Mouse (Mus musculus) midbrain, embryonic 13.5 days (tissue): ENCODE data around the gene Cyp2w1. TPM values are rescaled to one million over a fixed set of nuclear protein-coding genes. Genes with fewer than 3 reads are reported as not detected.

Experiments
- ATAC-seq: fragments of 200-750 bp; cut with Nextera tagmentation; 2 replicates; pipeline ENCODE4 v1.8.0; 2017; ENCODE audit warnings: mild to moderate bottlenecking, moderate TSS enrichment, moderate library complexity
- H3K27ac ChIP-seq: fragments of 300-500 bp; sonication (generic); 2 replicates; pipeline ENCODE4 v1.5.1; 2015; ENCODE audit warnings: inconsistent platforms, mild to moderate bottlenecking, moderate library complexity
- H3K27me3 ChIP-seq: fragments of 300-500 bp; sonication (generic); 2 replicates; pipeline ENCODE4 v1.6.1; 2015; ENCODE audit warnings: mild to moderate bottlenecking, inconsistent platforms
- H3K36me3 ChIP-seq: fragments of 300-500 bp; sonication (generic); 2 replicates; pipeline ENCODE4 v1.6.1; 2015; ENCODE audit warnings: mild to moderate bottlenecking, inconsistent platforms
- H3K4me1 ChIP-seq: fragments of 300-500 bp; sonication (generic); replicated peaks from 2 replicates; pipeline ENCODE4 v1.6.1; 2015; ENCODE audit warnings: inconsistent platforms
- H3K4me2 ChIP-seq: fragments of 300-500 bp; sonication (generic); replicated peaks from 2 replicates; pipeline ENCODE4 v1.6.1; 2015; ENCODE audit warnings: moderate library complexity, mild to moderate bottlenecking, inconsistent platforms
- H3K4me3 ChIP-seq: fragments of 300-500 bp; sonication (generic); replicated peaks from 2 replicates; pipeline ENCODE4 v1.5.1; 2015; ENCODE audit warnings: mild to moderate bottlenecking, inconsistent platforms
- H3K9ac ChIP-seq: fragments of 300-500 bp; sonication (generic); replicated peaks from 2 replicates; pipeline ENCODE4 v1.6.1; 2015; ENCODE audit warnings: mild to moderate bottlenecking, inconsistent platforms
- H3K9me3 ChIP-seq: fragments of 300-500 bp; sonication (generic); 2 replicates; pipeline ENCODE4 v1.6.1; 2016; ENCODE audit warnings: mild to moderate bottlenecking, inconsistent platforms
- WGBS: fragments of 180-500 bp; shearing (Covaris S2); methylation state at CpG from one replicate; pipeline ENCODE4 v1.1.7; 2015; 5-methylcytosine and 5-hydroxymethylcytosine counted together
- microRNA counts: library from miRNA; unstranded; fragments of <30 nt; microRNA quantifications from one replicate; lab custom pipeline; 2016
- microRNA-seq: library from miRNA; unstranded; fragments of <30 nt; microRNA quantifications from one replicate; pipeline ENCODE4, GENCODE M21; 2016
- polyA plus RNA-seq: library from polyadenylated mRNA; unstranded; fragments of >200 nt; fragmentation: Nextera tagmentation; extraction: Ambion mirVana; gene quantifications from 2 replicates; pipeline ENCODE4 v1.2.1, GENCODE M21; 2015

The Cyp2w1 gene
- polyA plus RNA-seq, 1 experiment from 2014 or later: not detected

DNA sequence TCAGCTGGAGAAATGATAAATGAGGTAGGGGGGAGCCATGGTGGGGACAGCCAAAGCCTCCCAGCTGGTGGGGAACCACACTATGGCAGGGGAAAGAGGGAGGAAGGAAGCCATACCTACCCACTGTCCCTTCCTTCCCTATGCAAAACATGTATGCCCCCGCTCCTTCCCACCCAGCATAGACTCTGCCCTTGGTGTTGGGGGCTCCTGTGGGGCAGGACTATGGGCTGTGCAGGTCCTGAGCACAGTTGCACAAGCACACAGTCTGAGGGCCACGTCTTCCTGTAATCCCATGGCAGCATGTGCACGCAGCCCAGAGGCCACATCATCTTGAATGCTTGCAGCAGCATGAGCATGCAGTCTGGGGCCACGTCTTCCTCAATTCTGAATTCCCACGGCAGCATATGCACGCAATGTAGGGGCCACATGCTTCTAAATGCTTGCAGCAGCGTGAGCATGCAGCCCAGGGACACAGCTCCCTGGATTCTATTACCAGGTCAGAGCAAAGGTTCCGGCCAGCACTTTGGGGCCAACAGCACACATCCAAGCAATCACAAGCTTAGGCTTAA is 51.4 kb downstream of the Cyp2w1 start:
- no peak overlapping the region for H3K4me2 ChIP-seq
- 0 out of 2 replicates have a peak, but pooled peaks cover 5% of the 10 kb centered on the region for H3K4me1 ChIP-seq
- no peaks in the 10 kb centered on the region for H3K9me3 ChIP-seq
- no peaks in the 10 kb centered on the region for H3K36me3 ChIP-seq
- H3K4me3 ChIP-seq: no peak overlapping the region
- no peak for ATAC-seq
- H3K27me3 ChIP-seq: no peaks in the 10 kb centered on the region
- 90% methylated on average over 8 of the region's 8 CpGs for WGBS
- H3K27ac ChIP-seq: no peak overlapping the region
- H3K9ac ChIP-seq: no peak overlapping the region

DNA sequence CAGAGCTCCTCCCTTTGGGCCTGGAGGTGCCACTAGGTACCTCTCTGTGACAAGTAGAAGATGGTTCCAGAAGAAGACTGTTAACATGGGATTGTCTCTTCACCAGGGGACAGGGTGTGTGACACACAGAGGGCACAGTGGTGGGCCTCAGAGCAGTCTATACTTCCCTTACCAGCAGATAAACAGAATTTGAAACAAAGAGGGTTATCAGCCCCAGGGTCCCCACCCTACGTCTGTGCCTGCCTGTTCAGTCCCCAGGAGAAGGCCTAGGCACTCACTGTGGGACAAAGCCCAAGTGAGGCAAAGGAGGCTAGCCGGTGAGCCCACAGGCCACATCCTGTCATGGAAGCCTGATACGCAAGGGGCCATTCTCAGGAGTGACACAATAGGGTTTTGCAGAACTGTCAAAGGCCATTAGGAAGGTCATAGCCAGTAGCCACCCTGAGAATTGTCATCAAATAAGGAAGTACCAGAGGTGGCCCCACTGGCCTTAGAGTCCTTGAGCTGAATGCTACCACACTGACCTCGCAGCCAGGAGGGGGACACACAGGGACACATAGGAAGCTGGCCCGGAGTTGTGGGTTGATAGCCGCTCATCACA is 52.5 kb downstream of the Cyp2w1 start, which contains the start of gene C130050O18Rik:
Gene C130050O18Rik, plus strand, starts transcription at position 480 of the 601 bp plus-strand sequence.
- ATAC-seq: no peak
- Histone ChIP-seq H3K4me2 (no peak within 1 kb of the TSS), H3K9me3 (no peaks in the 10 kb centered on the region), H3K27me3 (no peaks in the 10 kb centered on the region), H3K4me3 (no peak within 1 kb of the TSS), H3K4me1 (0 out of 2 replicates have a peak, but pooled peaks cover 4% of the 10 kb centered on the region), H3K27ac (no peak within 1 kb of the TSS), H3K36me3 (no peaks in the 10 kb centered on the region), H3K9ac (no peak within 1 kb of the TSS)
- 87% methylated on average over 6 of the region's 6 CpGs for WGBS

DNA sequence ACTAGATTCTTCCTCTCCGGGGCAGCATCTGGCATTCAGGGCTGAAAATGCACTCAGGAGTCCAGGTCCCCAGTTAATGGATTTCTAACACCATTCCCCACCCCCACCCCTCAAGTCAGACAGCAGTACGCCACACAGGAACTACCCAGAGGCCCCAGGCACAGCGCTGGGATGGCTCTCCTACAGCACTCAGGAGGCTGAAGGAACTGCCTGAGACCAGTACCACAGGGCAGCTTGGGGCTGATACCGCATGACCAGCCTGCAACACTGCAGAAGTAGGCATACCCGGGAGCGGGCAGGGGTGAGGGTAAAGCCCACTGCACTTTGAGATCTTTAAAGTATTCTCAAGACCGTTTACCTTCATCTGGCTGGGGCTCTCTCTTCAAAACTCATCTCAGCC is 53.1 kb downstream of the Cyp2w1 start:
- Histone ChIP-seq H3K4me2 (no peak overlapping the region), H3K27ac (no peak overlapping the region), H3K9me3 (no peaks in the 10 kb centered on the region), H3K36me3 (no peaks in the 10 kb centered on the region), H3K27me3 (no peaks in the 10 kb centered on the region), H3K4me3 (no peak overlapping the region), H3K9ac (no peak overlapping the region), H3K4me1 (0 out of 2 replicates have a peak, but pooled peaks cover 4% of the 10 kb centered on the region)
- no peak for ATAC-seq
- WGBS: 84% methylated on average over 7 of the region's 7 CpGs

DNA sequence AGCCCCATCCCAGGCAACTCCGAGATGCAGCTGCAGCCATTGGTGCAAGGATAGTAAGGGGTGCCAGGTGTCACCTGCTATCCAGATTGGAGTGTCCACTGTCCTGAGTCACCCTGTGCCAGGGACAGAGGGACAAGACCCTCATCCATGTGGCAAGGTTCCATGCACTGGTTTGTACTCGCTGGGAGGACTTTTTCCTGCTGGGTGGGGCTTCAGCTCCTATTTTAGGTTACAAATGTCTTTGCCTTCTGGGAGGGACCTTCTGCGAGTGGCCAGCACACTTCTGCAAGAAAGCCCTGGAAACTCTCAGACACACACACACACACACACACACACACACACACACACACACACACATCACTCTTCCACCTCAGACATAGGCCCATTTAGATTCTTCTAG is 53.5 kb downstream of the Cyp2w1 start:
- H3K27me3 ChIP-seq: no peaks in the 10 kb centered on the region
- H3K4me2 ChIP-seq: no peak overlapping the region
- H3K36me3 ChIP-seq: no peaks in the 10 kb centered on the region
- WGBS: 75% methylated on average over 3 of the region's 3 CpGs
- 0 out of 2 replicates have a peak, but pooled peaks cover 4% of the 10 kb centered on the region for H3K4me1 ChIP-seq
- no peaks in the 10 kb centered on the region for H3K9me3 ChIP-seq
- no peak overlapping the region for H3K27ac ChIP-seq
- H3K4me3 ChIP-seq: no peak overlapping the region
- no peak overlapping the region for H3K9ac ChIP-seq
- ATAC-seq: no peak

MicroRNAs encoded within 50 kb of the gene (microRNA counts, 519-probe panel; counts per million panel counts)
- microRNA mmu-miR-339-3p (lab: Ali Mortazavi, UCI) (110 counts per million, percentile 56 among the panel's probes with 10 or more counts), microRNA mmu-miR-339-5p (lab: Ali Mortazavi, UCI) (110 counts per million, percentile 56 among the panel's probes with 10 or more counts)

Small RNA genes lying within 50 kb of the gene (microRNA-seq; reads per million reads assigned to microRNA genes)
- 388 reads per million, percentile 67 among the genes with 10 or more reads in this experiment for gene Mir339

Other genes starting within 250 kb of the Cyp2w1 start
- gene Prkar1b, start 202.6 kb upstream of the Cyp2w1 start, polyA plus RNA-seq: 139 and 148 TPM in 2 replicates
- 2.3 and 3.9 TPM in 2 replicates for gene Dnaaf5, start 202.4 kb upstream of the Cyp2w1 start, polyA plus RNA-seq
- gene Sun1, start 152.0 kb upstream of the Cyp2w1 start, polyA plus RNA-seq: 45.9 and 49.1 TPM in 2 replicates
- gene Get4, start 100.3 kb upstream of the Cyp2w1 start, polyA plus RNA-seq: 112 and 116 TPM in 2 replicates
- 13.8 and 14.5 TPM in 2 replicates for gene Adap1, start 27.0 kb upstream of the Cyp2w1 start, polyA plus RNA-seq
- 120 and 131 TPM in 2 replicates for gene Cox19, start 1.2 kb upstream of the Cyp2w1 start, polyA plus RNA-seq
- gene Gpr146, start 25.1 kb downstream of the Cyp2w1 start, polyA plus RNA-seq: 1.7 TPM in 2 replicates
- gene C130050O18Rik, start 52.7 kb downstream of the Cyp2w1 start, polyA plus RNA-seq: 0.13 TPM in 1 of 2 replicates, not detected in the other
- gene Gper1, start 70.5 kb downstream of the Cyp2w1 start, polyA plus RNA-seq: 6.0 and 7.5 TPM in 2 replicates
- 17.3 and 19.5 TPM in 2 replicates for gene 3110082I17Rik, start 107.9 kb downstream of the Cyp2w1 start, polyA plus RNA-seq
- 12.7 and 13.9 TPM in 2 replicates for gene Zfand2a, start 131.9 kb downstream of the Cyp2w1 start, polyA plus RNA-seq
- 48.5 and 58.7 TPM in 2 replicates for gene Uncx, start 190.9 kb downstream of the Cyp2w1 start, polyA plus RNA-seq